Mouse (Mus musculus) MEL (cell line): ENCODE measurements at regions not wholly inside any gene's neighbourhood (a gene's known extent, or its start where the extent isn't known, plus 50 kb on each side); places are given as distances from the start of the nearest gene placed in this dataset.

ENCODE experiments used
- DNase-seq: peaks from one replicate; pipeline ENCODE4 v3.0.0; 2011; ENCODE audit warnings: low read depth, low spot score
- H3K27ac ChIP-seq: 2 replicates; pipeline ENCODE4 v1.5.1; 2012; ENCODE audit warnings: low read depth, mild to moderate bottlenecking, control low read depth, low read length, moderate library complexity; ENCODE audit not compliant: control insufficient read depth
- H3K27me3 ChIP-seq, 2 experiments: fragments of 150-350 bp in 1 of 2; sonication (generic) in 1 of 2; 2 replicates each; pipeline ENCODE4 v1.6.1; 2012; ENCODE audit warnings: low read length in 2 of 2, mild to moderate bottlenecking in 2 of 2, improper control_type of control experiment in 1 of 2, moderate library complexity in 1 of 2; ENCODE audit not compliant: insufficient read depth in 2 of 2, control insufficient read depth in 1 of 2
- H3K36me3 ChIP-seq, 2 experiments: 2 replicates each; pipeline ENCODE4 v1.6.1; 2012 to 2014; ENCODE audit warnings: low read length in 2 of 2, improper control_type of control experiment in 1 of 2, inconsistent platforms in 1 of 2, mild to moderate bottlenecking in 1 of 2; ENCODE audit not compliant: insufficient read depth in 2 of 2, control insufficient read depth in 1 of 2
- H3K4me1 ChIP-seq, 2 experiments: fragments of 150-350 bp in 1 of 2; sonication (generic) in 1 of 2; 2 replicates each; pipeline ENCODE4 v1.6.1; 2012; ENCODE audit warnings: low read length in 2 of 2, improper control_type of control experiment in 1 of 2, mild to moderate bottlenecking in 1 of 2; ENCODE audit not compliant: insufficient read depth in 2 of 2, control insufficient read depth in 1 of 2
- H3K4me3 ChIP-seq, 2 experiments: fragments of 150-350 bp in 1 of 2; sonication (generic) in 1 of 2; 2 replicates each; pipeline ENCODE4 v1.5.1; 2012; ENCODE audit warnings: low read depth in 2 of 2, low read length in 2 of 2, mild to moderate bottlenecking in 2 of 2, moderate library complexity in 2 of 2, control low read depth in 1 of 2, improper control_type of control experiment in 1 of 2; ENCODE audit not compliant: control insufficient read depth in 1 of 2, insufficient read depth in 1 of 2
- H3K79me2 ChIP-seq: 2 replicates; pipeline ENCODE4 v1.6.1; 2012; ENCODE audit warnings: mild to moderate bottlenecking, low read length, moderate library complexity; ENCODE audit not compliant: control insufficient read depth, poor library complexity, insufficient read depth
- H3K9ac ChIP-seq: 2 replicates; pipeline ENCODE4 v1.6.1; 2012; ENCODE audit warnings: low read depth, mild to moderate bottlenecking, control low read depth, low read length, moderate library complexity; ENCODE audit not compliant: control insufficient read depth, poor library complexity, severe bottlenecking
- H3K9me3 ChIP-seq: fragments of 150-350 bp; sonication (generic); replicated peaks from 2 replicates; pipeline ENCODE4 v1.6.1; 2012; ENCODE audit warnings: mild to moderate bottlenecking, low read length, improper control_type of control experiment, moderate library complexity; ENCODE audit not compliant: insufficient read depth
- CHD1 ChIP-seq: IDR thresholded peaks from 2 replicates; pipeline ENCODE4 v1.6.1; 2012; ENCODE audit warnings: low read depth, mild to moderate bottlenecking, inconsistent platforms, low read length, improper control_type of control experiment
- CTCF ChIP-seq, 3 experiments: IDR thresholded peaks in 2 of 3; conservative IDR thresholded peaks in 1 of 3; 2 replicates each; pipeline ENCODE4 v1.5.1; 2011 to 2012; ENCODE audit warnings: low read length in 3 of 3, low read depth in 2 of 3, mild to moderate bottlenecking in 2 of 3, improper control_type of control experiment in 1 of 3, inconsistent platforms in 1 of 3, mixed read lengths in 1 of 3, moderate library complexity in 1 of 3; ENCODE audit not compliant: control insufficient read depth in 1 of 3, insufficient read depth in 1 of 3, poor library complexity in 1 of 3, severe bottlenecking in 1 of 3
- ELF1 ChIP-seq: IDR thresholded peaks from 2 replicates; pipeline ENCODE4 v1.6.1; 2014; ENCODE audit warnings: low read depth, mild to moderate bottlenecking, inconsistent platforms, low read length, improper control_type of control experiment, moderate library complexity
- EP300 ChIP-seq, 2 experiments: IDR thresholded peaks; 2 replicates each; pipeline ENCODE4 v1.6.1; 2011; ENCODE audit warnings: improper control_type of control experiment in 2 of 2, low read length in 2 of 2, low read depth in 1 of 2, mild to moderate bottlenecking in 1 of 2
- ETS1 ChIP-seq: IDR thresholded peaks from 2 replicates; pipeline ENCODE4 v1.6.1; 2012; ENCODE audit warnings: low read depth, mild to moderate bottlenecking, inconsistent platforms, low read length, improper control_type of control experiment, moderate library complexity
- GATA1 ChIP-seq: IDR thresholded peaks from 2 replicates; pipeline ENCODE4 v1.6.1; 2011; ENCODE audit warnings: low read depth, low read length, improper control_type of control experiment
- HCFC1 ChIP-seq: IDR thresholded peaks from 2 replicates; pipeline ENCODE4 v1.6.1; 2012; ENCODE audit warnings: low read depth, mild to moderate bottlenecking, inconsistent platforms, low read length, improper control_type of control experiment, moderate library complexity
- KAT2A ChIP-seq: conservative IDR thresholded peaks from 2 replicates; pipeline ENCODE4 v1.6.1; 2012; ENCODE audit warnings: low read depth, low read length, improper control_type of control experiment, inconsistent platforms
- MAZ ChIP-seq: IDR thresholded peaks from 2 replicates; pipeline ENCODE4 v1.6.1; 2012; ENCODE audit warnings: low read depth, mild to moderate bottlenecking, inconsistent platforms, low read length, improper control_type of control experiment
- MXI1 ChIP-seq: IDR thresholded peaks from 2 replicates; pipeline ENCODE4 v1.6.1; 2011; ENCODE audit warnings: mild to moderate bottlenecking, low read depth, low read length, improper control_type of control experiment
- MYB ChIP-seq: IDR thresholded peaks from 2 replicates; pipeline ENCODE4 v1.6.1; 2011; ENCODE audit warnings: mild to moderate bottlenecking, low read depth, low read length, improper control_type of control experiment
- POLR2A ChIP-seq, 2 experiments: IDR thresholded peaks; 2 replicates each; pipeline ENCODE4 v1.6.1; 2011 to 2012; ENCODE audit warnings: low read length in 2 of 2, mild to moderate bottlenecking in 2 of 2, control low read depth in 1 of 2, improper control_type of control experiment in 1 of 2, low read depth in 1 of 2, moderate library complexity in 1 of 2; ENCODE audit not compliant: control insufficient read depth in 1 of 2, insufficient read depth in 1 of 2, poor library complexity in 1 of 2
- POLR2AphosphoS2 ChIP-seq: IDR thresholded peaks from 2 replicates; pipeline ENCODE4 v1.6.1; 2011; ENCODE audit warnings: low read length, improper control_type of control experiment
- POLR2AphosphoS5 ChIP-seq: IDR thresholded peaks from 2 replicates; pipeline ENCODE4 v1.6.1; 2012; ENCODE audit warnings: low read depth, borderline replicate concordance, mild to moderate bottlenecking, inconsistent platforms, low read length, moderate library complexity, mixed read lengths
- TBP ChIP-seq: IDR thresholded peaks from 2 replicates; pipeline ENCODE4 v1.8.0; 2011; ENCODE audit warnings: low read depth, low read length, improper control_type of control experiment
- USF1 ChIP-seq: IDR thresholded peaks from 2 replicates; pipeline ENCODE4 v1.6.1; 2014; ENCODE audit warnings: low read depth, mild to moderate bottlenecking, inconsistent platforms, low read length, improper control_type of control experiment, moderate library complexity
- USF2 ChIP-seq, 2 experiments: IDR thresholded peaks; 2 replicates each; pipeline ENCODE4 v1.6.1; 2011 to 2012; ENCODE audit warnings: improper control_type of control experiment in 2 of 2, low read length in 2 of 2, borderline replicate concordance in 1 of 2, inconsistent platforms in 1 of 2, low read depth in 1 of 2, mild to moderate bottlenecking in 1 of 2; ENCODE audit not compliant: insufficient read depth in 1 of 2
- ZC3H11A ChIP-seq: IDR thresholded peaks from 2 replicates; pipeline ENCODE4 v1.6.1; 2012; ENCODE audit warnings: low read depth, mild to moderate bottlenecking, inconsistent platforms, low read length, improper control_type of control experiment
- ZKSCAN1 ChIP-seq: IDR thresholded peaks from 2 replicates; pipeline ENCODE4 v1.6.1; 2012; ENCODE audit warnings: low read depth, mild to moderate bottlenecking, inconsistent platforms, low read length, improper control_type of control experiment, moderate library complexity
- ZMIZ1 ChIP-seq: IDR thresholded peaks from 2 replicates; pipeline ENCODE4 v1.6.1; 2012; ENCODE audit warnings: low read depth, mild to moderate bottlenecking, inconsistent platforms, low read length, improper control_type of control experiment, moderate library complexity

GRCm38 (mm10) chr2:48479601-48480000, 334.3 kb upstream of the Acvr2a start:
- TF ChIP-seq MXI1: no peak
- no peak for TF ChIP-seq EP300 (IDR thresholded peaks at IDR 0.05; ENCODE audit: low read depth in 1 of 2, low read length in 2 of 2)
- Histone ChIP-seq H3K4me3 (no peak overlapping the region), H3K79me2 (no peaks in the 10 kb centered on the region), H3K27ac (no peak overlapping the region), H3K9me3 (no peaks in the 10 kb centered on the region), H3K4me1 (no peaks in the 10 kb centered on the region), H3K36me3 (no peaks in the 10 kb centered on the region), H3K27me3 (no peaks in the 10 kb centered on the region), H3K9ac (no peak overlapping the region)
- DNase-seq: no peak

- Histone ChIP-seq H3K27me3 (no peaks in the 10 kb centered on the region), H3K27ac (no peak overlapping the region), H3K9me3 (no peaks in the 10 kb centered on the region), H3K79me2 (no peaks in the 10 kb centered on the region), H3K9ac (no peak overlapping the region), H3K36me3 (no peaks in the 10 kb centered on the region), H3K4me1 (no peaks in the 10 kb centered on the region), H3K4me3 (no peak overlapping the region)
- TF ChIP-seq ZC3H11A (no peak), MAZ (no peak), POLR2AphosphoS2 (no peak), ZMIZ1 (no peak), HCFC1 (no peak), KAT2A (no peak), USF1 (no peak)
- no peak for DNase-seq
Measured at GRCm38 (mm10) chr2:48480428-48481191, 333.3 kb upstream of the Acvr2a start.

DNA sequence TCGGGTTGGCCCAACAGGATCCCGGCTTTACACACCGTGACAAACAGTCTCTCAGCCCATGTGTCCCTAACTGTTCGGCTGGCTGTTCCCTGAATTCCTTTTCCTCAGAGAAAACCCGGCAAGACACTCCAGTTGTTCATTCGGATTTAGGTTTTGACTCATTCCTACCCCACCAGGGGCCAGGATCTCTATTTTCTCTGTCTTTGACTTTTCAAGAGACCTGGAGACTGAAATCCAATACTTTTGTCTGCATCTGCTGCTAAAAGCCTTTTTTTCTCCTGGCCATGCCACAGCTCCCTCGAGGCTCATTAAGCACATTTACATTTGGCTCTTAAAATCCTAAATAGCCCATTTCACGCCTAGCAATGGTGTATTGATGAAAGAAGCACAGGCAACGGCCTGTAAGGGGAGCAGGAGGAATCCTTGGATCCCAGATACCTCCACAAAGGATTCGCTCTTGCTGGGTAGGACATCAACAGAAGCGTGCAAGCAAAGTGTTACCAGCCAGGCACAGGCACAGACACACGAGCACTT, 332.6 kb upstream of the Acvr2a start:
- Histone ChIP-seq H3K27ac (no peak overlapping the region), H3K27me3 (no peaks in the 10 kb centered on the region), H3K79me2 (no peaks in the 10 kb centered on the region), H3K4me1 (no peaks in the 10 kb centered on the region)
- no peak for DNase-seq
- TF ChIP-seq ELF1: no peak
- TF ChIP-seq POLR2AphosphoS5: no peak
- no peak for TF ChIP-seq POLR2A (IDR thresholded peaks at IDR 0.05; ENCODE audit: control insufficient read depth in 1 of 2, insufficient read depth in 1 of 2, low read depth in 1 of 2, low read length in 2 of 2, poor library complexity in 1 of 2)
- TF ChIP-seq CHD1: no peak
- no peak for TF ChIP-seq MXI1
- TF ChIP-seq KAT2A: no peak
- TF ChIP-seq ZC3H11A: no peak
- TF ChIP-seq USF2 (IDR thresholded peaks at IDR 0.05; ENCODE audit: borderline replicate concordance in 1 of 2, insufficient read depth in 1 of 2, low read depth in 1 of 2, low read length in 2 of 2): no peak
- TF ChIP-seq TBP: no peak
- TF ChIP-seq ETS1: no peak
- no peak for TF ChIP-seq USF1
- TF ChIP-seq GATA1: no peak
- no peak for TF ChIP-seq MYB
- TF ChIP-seq CTCF (IDR thresholded peaks at IDR 0.05 in 2 of 3, conservative IDR thresholded peaks at IDR 0.05 in 1 of 3; ENCODE audit: control insufficient read depth in 1 of 3, insufficient read depth in 1 of 3, low read depth in 2 of 3, low read length in 3 of 3, poor library complexity in 1 of 3, severe bottlenecking in 1 of 3): no peak
- no peak for TF ChIP-seq ZKSCAN1
- TF ChIP-seq, all 39 proteins: peak for 0
- no peak overlapping the region for H3K9ac ChIP-seq
- H3K9me3 ChIP-seq: no peaks in the 10 kb centered on the region
- H3K36me3 ChIP-seq: no peaks in the 10 kb centered on the region
- no peak overlapping the region for H3K4me3 ChIP-seq
